Mouse (Mus musculus) CH12.LX (cell line): ENCODE measurements around the gene B9d2. TPM values are rescaled to one million over a fixed set of nuclear protein-coding genes. Genes with fewer than 3 reads are reported as not detected.

Experiments
- DNase-seq: peaks from one replicate; pipeline ENCODE4 v3.0.0-alpha.2; 2013; ENCODE audit errors: extremely low read depth
- H3K27ac ChIP-seq: 2 replicates; pipeline ENCODE4 v1.5.1; 2012; ENCODE audit warnings: low read depth, mild to moderate bottlenecking, control low read depth, moderate library complexity; ENCODE audit not compliant: insufficient read depth
- H3K27me3 ChIP-seq: replicated peaks from 2 replicates; pipeline ENCODE3; 2012; ENCODE audit warnings: inconsistent platforms
- H3K36me3 ChIP-seq, 2 experiments: replicated peaks in 1 of 2; 2 replicates each; pipeline versions ENCODE3 to v1.6.1; 2012; ENCODE audit warnings: inconsistent platforms in 1 of 2, low read length in 1 of 2, mild to moderate bottlenecking in 1 of 2, mixed read lengths in 1 of 2, moderate library complexity in 1 of 2; ENCODE audit not compliant: control insufficient read depth in 1 of 2, insufficient read depth in 1 of 2
- H3K4me1 ChIP-seq, 2 experiments: 2 replicates each; pipeline ENCODE4 v1.6.1; 2012; ENCODE audit warnings: inconsistent platforms in 1 of 2, moderate library complexity in 1 of 2; ENCODE audit not compliant: insufficient read depth in 2 of 2, control insufficient read depth in 1 of 2
- H3K4me2 ChIP-seq: 2 replicates; pipeline ENCODE4 v1.6.1; 2012; ENCODE audit warnings: low read depth, mild to moderate bottlenecking, control low read depth; ENCODE audit not compliant: poor library complexity, insufficient read depth, severe bottlenecking
- H3K4me3 ChIP-seq, 3 experiments: fragments of 150-350 bp in 1 of 3; sonication (generic) in 1 of 3; replicated peaks in 1 of 3; 2 replicates each; pipeline versions ENCODE3 to v1.5.1; 2011 to 2012; ENCODE audit warnings: low read depth in 2 of 3, low read length in 2 of 3, mild to moderate bottlenecking in 2 of 3, moderate library complexity in 2 of 3, control low read depth in 1 of 3, improper control_type of control experiment in 1 of 3, inconsistent platforms in 1 of 3, mixed read lengths in 1 of 3; ENCODE audit not compliant: poor library complexity in 1 of 3
- H3K79me2 ChIP-seq: replicated peaks from 2 replicates; pipeline ENCODE4 v1.6.1; 2012; ENCODE audit warnings: mild to moderate bottlenecking, moderate library complexity; ENCODE audit not compliant: control insufficient read depth, poor library complexity, insufficient read depth, severe bottlenecking; ENCODE audit errors: extremely low read depth
- H3K9ac ChIP-seq: 2 replicates; pipeline ENCODE4 v1.6.1; 2012; ENCODE audit warnings: low read depth, mild to moderate bottlenecking, control low read depth, moderate library complexity; ENCODE audit not compliant: insufficient read depth
- H3K9me3 ChIP-seq: replicated peaks from 2 replicates; pipeline ENCODE3; 2012; ENCODE audit warnings: low read length, inconsistent platforms, mixed read lengths
- BHLHE40 ChIP-seq: IDR thresholded peaks from 2 replicates; pipeline ENCODE4 v1.6.1; 2011; ENCODE audit warnings: mild to moderate bottlenecking, low read depth, low read length, improper control_type of control experiment
- ETS1 ChIP-seq: conservative IDR thresholded peaks from 2 replicates; pipeline ENCODE4 v1.6.1; 2012; ENCODE audit warnings: low read depth, mild to moderate bottlenecking, inconsistent platforms, low read length, improper control_type of control experiment, moderate library complexity
- GABPA ChIP-seq: IDR thresholded peaks from 2 replicates; pipeline ENCODE4 v1.6.1; 2012; ENCODE audit warnings: low read depth, low read length, improper control_type of control experiment, inconsistent platforms; ENCODE audit not compliant: insufficient replicate concordance
- JUN ChIP-seq: IDR thresholded peaks from 2 replicates; pipeline ENCODE4 v1.6.1; 2011; ENCODE audit warnings: low read depth, mild to moderate bottlenecking, low read length, improper control_type of control experiment, moderate library complexity; ENCODE audit not compliant: insufficient read depth
- NELFE ChIP-seq: IDR thresholded peaks from 2 replicates; pipeline ENCODE4 v1.6.1; 2011; ENCODE audit warnings: low read depth, low read length, improper control_type of control experiment
- TCF12 ChIP-seq: IDR thresholded peaks from 2 replicates; pipeline ENCODE4 v1.6.1; 2014; ENCODE audit warnings: low read depth, mild to moderate bottlenecking, inconsistent platforms, low read length, improper control_type of control experiment
- dilution Hi-C: fragments of 300-500 bp; cut with MboI; formaldehyde crosslinking; loops from 2 replicates; pipeline ENCODE4 v1.14.3; 2020; ENCODE audit warnings: low sequenced_read_pairs; ENCODE audit not compliant: extremely low pct_unique_long_range_greater_than_20kb, extremely low pct_ligation_motif_present
- in situ Hi-C: fragments of 300-500 bp; cut with MboI; formaldehyde crosslinking; loops from 3 replicates; pipeline ENCODE4 v1.14.3; 2019; ENCODE audit warnings: low sequenced_read_pairs, low pct_ligation_motif_present, low pct_unique_long_range_greater_than_20kb, mixed read lengths
- polyA plus RNA-seq: library from polyadenylated mRNA; unstranded; fragments of >175 nt; gene quantifications from 2 replicates; pipeline ENCODE4 v1.2.1, GENCODE M21; 2012; ENCODE audit warnings: low read depth; ENCODE audit not compliant: insufficient read length
- total RNA-seq, 2 experiments: library from RNA; depleted of rRNA; stranded (reverse); fragments of 300-350 nt in 1 of 2; fragments of >200 nt in 1 of 2; gene quantifications; 2 replicates each; pipeline ENCODE4 v1.2.3; 2012 to 2014

Gene B9d2
- total and polyA plus RNA-seq, 3 experiments, result 9.3 to 21.2 (median 15.8) TPM

DNA sequence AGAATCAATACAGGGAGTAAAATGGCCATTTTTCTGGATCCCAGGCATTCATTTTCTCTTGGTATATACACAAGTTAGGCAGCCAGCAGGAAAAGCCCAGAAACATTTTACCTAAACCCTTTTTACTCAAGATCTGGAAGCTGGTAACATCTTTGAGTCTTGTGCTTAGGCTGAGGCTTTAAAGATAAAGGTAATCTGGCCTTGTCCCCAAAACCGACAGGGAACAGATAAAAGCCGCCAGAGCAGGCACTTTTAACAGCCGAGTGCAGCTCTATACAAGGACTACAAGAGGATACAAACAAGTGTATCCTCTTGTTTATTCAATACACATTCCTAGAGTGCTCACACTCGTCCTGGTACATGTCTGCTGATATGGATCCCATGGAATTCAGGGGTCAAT is 54.4 kb downstream of the B9d2 start:
- dilution Hi-C loops, result no loop called here
- peaks cover 11% of the 10 kb centered on the region for H3K79me2 ChIP-seq
- no peak for DNase-seq
- no peak overlapping the region for H3K27ac ChIP-seq
- H3K36me3 ChIP-seq, result peaks cover 78 to 94% of the 10 kb centered on the region in 2 experiments
- no peak overlapping the region for H3K9ac ChIP-seq
- H3K9me3 ChIP-seq, result no peaks in the 10 kb centered on the region
- no peak overlapping the region for H3K4me2 ChIP-seq
- TF ChIP-seq NELFE (no peak), GABPA (no peak), BHLHE40 (no peak), JUN (no peak), TCF12 (no peak), ETS1 (no peak)
- H3K27me3 ChIP-seq, result no peaks in the 10 kb centered on the region
- no peak overlapping the region for H3K4me3 ChIP-seq
- in situ Hi-C loops, result no loop called here
- no peaks in the 10 kb centered on the region for H3K4me1 ChIP-seq

Other genes with a start within 250 kb of the B9d2 start
- 3.1 TPM in 2 replicates for gene Ceacam1, start 203.2 kb upstream of the B9d2 start, total RNA-seq (2012; rRNA removed)
- 4.7 and 5.9 TPM in 2 replicates for gene Ceacam1, start 203.2 kb upstream of the B9d2 start, total RNA-seq (2014; rRNA removed)
- 19.2 and 25.1 TPM in 2 replicates for gene Ceacam1, start 203.2 kb upstream of the B9d2 start, polyA plus RNA-seq
- gene Ceacam2, start 140.9 kb upstream of the B9d2 start, total RNA-seq (2012; rRNA removed), result 0.08 TPM in 1 of 2 replicates, not detected in the other
- not detected in 2 replicates for gene Ceacam2, start 140.9 kb upstream of the B9d2 start, total RNA-seq (2014; rRNA removed)
- gene Ceacam2, start 140.9 kb upstream of the B9d2 start, polyA plus RNA-seq, result 0.64 and 0.90 TPM in 2 replicates
- gene Erich4, start 64.9 kb upstream of the B9d2 start, total RNA-seq (2012; rRNA removed), result not detected in 2 replicates
- not detected in 2 replicates for gene Erich4, start 64.9 kb upstream of the B9d2 start, total RNA-seq (2014; rRNA removed)
- not detected in 2 replicates for gene Erich4, start 64.9 kb upstream of the B9d2 start, polyA plus RNA-seq
- gene Dmac2, start 61.4 kb upstream of the B9d2 start, total RNA-seq (2012; rRNA removed), result 18.7 and 21.4 TPM in 2 replicates
- 19.8 and 20.6 TPM in 2 replicates for gene Dmac2, start 61.4 kb upstream of the B9d2 start, total RNA-seq (2014; rRNA removed)
- 35.0 and 35.1 TPM in 2 replicates for gene Dmac2, start 61.4 kb upstream of the B9d2 start, polyA plus RNA-seq
- gene B3gnt8, start 54.1 kb upstream of the B9d2 start, total RNA-seq (2012; rRNA removed), result 0.21 TPM in 2 replicates
- not detected in 2 replicates for gene B3gnt8, start 54.1 kb upstream of the B9d2 start, total RNA-seq (2014; rRNA removed)
- gene B3gnt8, start 54.1 kb upstream of the B9d2 start, polyA plus RNA-seq, result 0.24 and 0.29 TPM in 2 replicates
- gene Bckdha, start 21.8 kb upstream of the B9d2 start, total RNA-seq (2012; rRNA removed), result 14.9 and 19.9 TPM in 2 replicates
- gene Bckdha, start 21.8 kb upstream of the B9d2 start, total RNA-seq (2014; rRNA removed), result 20.8 and 21.4 TPM in 2 replicates
- 13.4 and 17.2 TPM in 2 replicates for gene Bckdha, start 21.8 kb upstream of the B9d2 start, polyA plus RNA-seq
- 105 and 116 TPM in 2 replicates for gene Exosc5, start 21.6 kb upstream of the B9d2 start, total RNA-seq (2012; rRNA removed)
- 114 and 123 TPM in 2 replicates for gene Exosc5, start 21.6 kb upstream of the B9d2 start, total RNA-seq (2014; rRNA removed)
- gene Exosc5, start 21.6 kb upstream of the B9d2 start, polyA plus RNA-seq, result 102 and 125 TPM in 2 replicates
- gene Tmem91, start 5.6 kb upstream of the B9d2 start, total RNA-seq (2012; rRNA removed), result 0.17 and 0.55 TPM in 2 replicates
- not detected in 2 replicates for gene Tmem91, start 5.6 kb upstream of the B9d2 start, total RNA-seq (2014; rRNA removed)
- 1.3 and 1.9 TPM in 2 replicates for gene Tmem91, start 5.6 kb upstream of the B9d2 start, polyA plus RNA-seq
- gene Tgfb1, start 6.2 kb downstream of the B9d2 start, total RNA-seq (2012; rRNA removed), result 25.9 and 28.8 TPM in 2 replicates
- gene Tgfb1, start 6.2 kb downstream of the B9d2 start, total RNA-seq (2014; rRNA removed), result 8.7 and 9.2 TPM in 2 replicates
- 104 and 109 TPM in 2 replicates for gene Tgfb1, start 6.2 kb downstream of the B9d2 start, polyA plus RNA-seq
- 14.1 and 14.4 TPM in 2 replicates for gene Ccdc97, start 38.3 kb downstream of the B9d2 start, total RNA-seq (2012; rRNA removed)
- gene Ccdc97, start 38.3 kb downstream of the B9d2 start, total RNA-seq (2014; rRNA removed), result 4.5 and 5.7 TPM in 2 replicates
- 38.8 and 44.8 TPM in 2 replicates for gene Ccdc97, start 38.3 kb downstream of the B9d2 start, polyA plus RNA-seq
- gene Hnrnpul1, start 74.0 kb downstream of the B9d2 start, total RNA-seq (2012; rRNA removed), result 67.6 and 72.2 TPM in 2 replicates
- 44.7 and 52.6 TPM in 2 replicates for gene Hnrnpul1, start 74.0 kb downstream of the B9d2 start, total RNA-seq (2014; rRNA removed)
- gene Hnrnpul1, start 74.0 kb downstream of the B9d2 start, polyA plus RNA-seq, result 155 and 188 TPM in 2 replicates
- gene Axl, start 107.9 kb downstream of the B9d2 start, total RNA-seq (2012; rRNA removed), result 0.76 and 0.98 TPM in 2 replicates
- 0.15 and 0.19 TPM in 2 replicates for gene Axl, start 107.9 kb downstream of the B9d2 start, total RNA-seq (2014; rRNA removed)
- 0.96 and 1.6 TPM in 2 replicates for gene Axl, start 107.9 kb downstream of the B9d2 start, polyA plus RNA-seq
- gene Cyp2s1, start 136.1 kb downstream of the B9d2 start, total RNA-seq (2012; rRNA removed), result 0.04 TPM in 1 of 2 replicates, not detected in the other
- not detected in 2 replicates for gene Cyp2s1, start 136.1 kb downstream of the B9d2 start, total RNA-seq (2014; rRNA removed)
- gene Cyp2s1, start 136.1 kb downstream of the B9d2 start, polyA plus RNA-seq, result not detected in 2 replicates
- not detected in 2 replicates for gene Cyp2b10, start 216.8 kb downstream of the B9d2 start, total RNA-seq (2012; rRNA removed)
- gene Cyp2b10, start 216.8 kb downstream of the B9d2 start, total RNA-seq (2014; rRNA removed), result not detected in 2 replicates
- gene Cyp2b10, start 216.8 kb downstream of the B9d2 start, polyA plus RNA-seq, result not detected in 2 replicates